Mouse (Mus musculus): ENCODE measurements around the gene Asf1b. TPM values are rescaled to one million over a fixed set of nuclear protein-coding genes. Genes with fewer than 3 reads are reported as not detected.
A peak's percentile ranks its signal among the peaks of the same experiment; 100 is the strongest.

The Asf1b gene
- polyA plus RNA-seq, 1 experiment, result 3.3 TPM

GRCm38 (mm10) chr8:83937645-83938044 lies 17.7 kb upstream of the Asf1b start:
- H3K4me1 ChIP-seq (ENCODE audit: control insufficient read depth, insufficient read depth, insufficient read length, low read length), result no peaks in the 10 kb centered on the region
- no peak overlapping the region for H3K4me3 ChIP-seq (ENCODE audit: insufficient read depth, low read depth, low read length)
- no peak overlapping the region for H3K27ac ChIP-seq (replicated peaks; ENCODE audit: low read depth, low read length)

DNA sequence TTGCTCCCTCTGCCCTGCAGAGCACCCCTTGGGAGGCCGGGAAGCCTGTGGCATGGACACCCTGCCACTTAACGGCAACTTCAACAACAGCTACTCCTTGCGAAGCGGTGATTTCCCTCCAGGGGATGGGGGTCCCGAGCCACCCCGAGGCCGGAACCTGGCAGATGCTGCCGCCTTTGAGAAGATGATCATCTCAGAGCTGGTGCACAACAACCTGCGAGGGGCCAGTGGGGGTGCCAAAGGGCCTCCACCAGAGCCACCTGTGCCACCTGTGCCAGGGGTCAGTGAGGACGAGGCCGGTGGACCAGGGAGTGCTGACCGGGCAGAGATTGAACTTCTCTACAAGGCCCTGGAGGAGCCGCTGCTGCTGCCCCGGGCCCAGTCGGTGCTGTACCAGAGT lies 17.0 kb upstream of the Asf1b start:
- Histone ChIP-seq H3K4me1 (ENCODE audit: control insufficient read depth, insufficient read depth, insufficient read length, low read length) (no peaks in the 10 kb centered on the region), H3K4me3 (ENCODE audit: insufficient read depth, low read depth, low read length) (no peak overlapping the region), H3K27ac (replicated peaks; ENCODE audit: low read depth, low read length) (no peak overlapping the region)

- Histone ChIP-seq H3K4me3 (ENCODE audit: insufficient read depth, low read depth, low read length) (no peak overlapping the region), H3K4me1 (ENCODE audit: control insufficient read depth, insufficient read depth, insufficient read length, low read length) (no peaks in the 10 kb centered on the region), H3K27ac (replicated peaks; ENCODE audit: low read depth, low read length) (no peak overlapping the region)
Observed at GRCm38 (mm10) chr8:83941066-83941677, 14.1 kb upstream of the Asf1b start.

GRCm38 (mm10) chr8:83942446-83942845 lies 12.9 kb upstream of the Asf1b start:
- Histone ChIP-seq H3K27ac (replicated peaks; ENCODE audit: low read depth, low read length) (no peak overlapping the region), H3K4me1 (ENCODE audit: control insufficient read depth, insufficient read depth, insufficient read length, low read length) (no peaks in the 10 kb centered on the region), H3K4me3 (ENCODE audit: insufficient read depth, low read depth, low read length) (no peak overlapping the region)

DNA sequence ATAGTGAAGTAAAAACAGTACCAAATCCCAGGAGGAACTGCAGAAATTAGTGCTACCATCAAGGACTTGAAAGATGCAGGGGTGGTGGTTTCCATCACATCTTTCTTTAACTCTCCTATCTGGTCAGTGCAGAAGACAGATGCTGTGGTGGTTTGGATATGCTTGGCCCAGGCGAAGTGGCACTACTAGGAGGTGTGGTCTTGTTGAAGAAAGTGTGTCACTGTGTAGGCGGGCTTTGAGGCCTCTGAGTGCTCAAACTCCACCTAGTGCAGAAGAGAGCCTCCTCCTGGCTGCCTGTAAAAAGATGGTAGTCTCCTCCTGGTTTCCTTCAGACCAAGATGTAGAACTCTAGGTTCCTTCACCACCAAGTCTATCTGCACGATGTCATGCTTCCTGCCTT lies 9.8 kb upstream of the Asf1b start:
- Histone ChIP-seq H3K4me3 (ENCODE audit: insufficient read depth, low read depth, low read length) (no peak overlapping the region), H3K4me1 (ENCODE audit: control insufficient read depth, insufficient read depth, insufficient read length, low read length) (no peaks in the 10 kb centered on the region)

GRCm38 (mm10) chr8:83954749-83955105 lies 580 bp upstream of the Asf1b start:
- peak overlapping the region; percentile 61 for H3K4me3 ChIP-seq (ENCODE audit: insufficient read depth, low read depth, low read length)
- H3K27ac ChIP-seq (replicated peaks; ENCODE audit: low read depth, low read length), result no peak overlapping the region
- H3K4me1 ChIP-seq (ENCODE audit: control insufficient read depth, insufficient read depth, insufficient read length, low read length), result no peaks in the 10 kb centered on the region

More for the DNA sequence above, 9.8 kb upstream of the Asf1b start:
- H3K27ac ChIP-seq (replicated peaks; ENCODE audit: low read depth, low read length), result no peak overlapping the region

DNA sequence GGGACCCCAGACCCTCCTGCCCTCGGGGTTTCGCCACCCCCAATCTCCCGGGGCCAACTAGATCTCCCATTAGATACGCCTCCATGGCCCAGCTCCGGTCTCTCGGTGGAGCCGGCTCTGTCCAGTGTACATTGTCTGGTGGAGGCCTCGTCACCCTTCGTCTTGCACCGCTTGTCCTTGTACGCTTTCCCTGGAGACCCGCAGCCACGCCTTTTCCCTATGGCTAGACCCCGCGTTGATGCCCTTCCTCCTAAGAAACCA lies 581 bp downstream of the Asf1b start:
- Histone ChIP-seq H3K27ac (replicated peaks; ENCODE audit: low read depth, low read length) (no peak overlapping the region), H3K4me1 (ENCODE audit: control insufficient read depth, insufficient read depth, insufficient read length, low read length) (no peaks in the 10 kb centered on the region), H3K4me3 (ENCODE audit: insufficient read depth, low read depth, low read length) (peak overlapping the region; percentile 54)

DNA sequence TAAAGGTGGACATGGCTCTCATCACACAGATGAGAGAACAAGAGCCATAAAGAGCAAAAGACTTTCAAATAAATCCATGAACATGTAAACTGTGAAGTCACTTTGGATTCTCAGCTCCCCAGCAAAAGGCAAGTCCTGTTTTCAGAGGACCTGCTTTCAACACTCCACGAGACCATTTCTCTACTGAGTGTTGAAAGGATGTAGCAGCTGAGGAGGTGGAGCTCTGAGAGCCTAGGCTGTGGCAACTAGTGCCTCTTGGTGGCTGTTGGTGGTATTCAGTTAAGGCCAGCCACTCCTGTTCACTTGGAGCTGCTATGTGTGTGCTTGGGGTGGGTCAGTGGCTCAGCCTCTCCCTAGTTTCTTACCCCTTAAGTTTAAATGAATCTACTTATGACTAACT lies 1.5 kb downstream of the Asf1b start:
- Histone ChIP-seq H3K4me3 (ENCODE audit: insufficient read depth, low read depth, low read length) (no peak overlapping the region), H3K27ac (replicated peaks; ENCODE audit: low read depth, low read length) (no peak overlapping the region), H3K4me1 (ENCODE audit: control insufficient read depth, insufficient read depth, insufficient read length, low read length) (no peaks in the 10 kb centered on the region)

DNA sequence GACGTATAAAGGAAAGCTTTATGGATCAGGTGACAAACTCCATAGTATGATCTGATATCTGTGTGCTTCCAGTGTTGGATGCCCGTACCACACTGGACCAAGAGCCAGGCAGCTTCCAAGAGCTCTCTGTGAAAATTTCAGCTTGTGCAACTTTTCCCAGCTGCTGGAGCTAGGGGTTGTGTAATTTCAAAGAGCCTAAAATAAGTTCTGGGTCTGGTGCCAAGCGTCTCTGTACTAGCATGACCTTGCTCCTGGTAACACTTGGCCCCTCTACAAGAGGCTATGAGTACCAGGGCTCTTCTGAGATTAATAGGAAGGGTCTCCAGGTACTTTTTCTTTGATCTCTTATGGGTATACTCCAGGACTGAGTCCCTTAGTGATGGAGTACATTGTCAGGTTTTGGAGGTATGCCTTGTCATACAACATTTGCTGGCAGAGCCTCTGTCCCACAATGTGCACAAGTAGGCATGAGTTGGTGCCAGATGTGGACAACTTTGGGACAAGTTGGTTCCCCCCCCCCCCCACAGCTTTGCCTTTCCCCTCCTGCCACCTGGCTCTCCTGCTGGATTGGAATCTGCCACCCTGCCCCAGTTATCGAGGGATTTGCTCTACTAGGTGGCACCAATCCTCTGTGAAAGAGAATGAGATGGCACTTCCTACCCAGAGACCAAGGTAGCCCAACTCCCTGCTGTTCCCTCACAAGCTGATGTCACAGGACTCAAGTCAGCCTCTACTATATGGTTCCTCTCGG lies 8.9 kb downstream of the Asf1b start:
- peak overlapping the region; percentile 92 for H3K27ac ChIP-seq (replicated peaks; ENCODE audit: low read depth, low read length)
- H3K4me3 ChIP-seq (ENCODE audit: insufficient read depth, low read depth, low read length), result no peak overlapping the region
- peaks cover 2% of the 10 kb centered on the region; the same call in 1 of the 2 replicates for H3K4me1 ChIP-seq (ENCODE audit: control insufficient read depth, insufficient read depth, insufficient read length, low read length)

DNA sequence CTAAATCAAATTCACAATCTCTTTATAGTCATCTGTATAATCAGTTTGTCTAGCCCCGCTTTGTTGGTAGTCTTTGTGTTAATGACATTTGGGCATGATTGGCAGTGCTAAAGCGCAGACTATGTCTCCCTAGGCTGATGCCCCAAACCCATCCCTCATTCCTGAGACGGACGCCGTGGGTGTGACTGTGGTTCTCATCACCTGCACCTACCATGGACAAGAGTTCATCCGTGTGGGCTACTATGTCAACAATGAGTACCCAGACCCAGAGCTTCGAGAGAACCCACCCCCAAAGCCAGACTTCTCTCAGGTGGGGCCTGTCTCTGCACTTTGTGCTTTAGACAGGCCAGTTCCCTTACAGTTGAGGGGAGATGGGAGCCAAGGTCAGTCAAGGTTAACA lies 12.4 kb downstream of the Asf1b start:
- Histone ChIP-seq H3K27ac (replicated peaks; ENCODE audit: low read depth, low read length) (no peak overlapping the region), H3K4me1 (ENCODE audit: control insufficient read depth, insufficient read depth, insufficient read length, low read length) (peaks cover 8% of the 10 kb centered on the region; the same call in 1 of the 2 replicates), H3K4me3 (ENCODE audit: insufficient read depth, low read depth, low read length) (no peak overlapping the region)

GRCm38 (mm10) chr8:83971121-83971520 lies 15.8 kb downstream of the Asf1b start:
- Histone ChIP-seq H3K27ac (replicated peaks; ENCODE audit: low read depth, low read length) (peak overlapping the region; percentile 69), H3K4me1 (ENCODE audit: control insufficient read depth, insufficient read depth, insufficient read length, low read length) (peaks cover 8% of the 10 kb centered on the region), H3K4me3 (ENCODE audit: insufficient read depth, low read depth, low read length) (no peak overlapping the region)

DNA sequence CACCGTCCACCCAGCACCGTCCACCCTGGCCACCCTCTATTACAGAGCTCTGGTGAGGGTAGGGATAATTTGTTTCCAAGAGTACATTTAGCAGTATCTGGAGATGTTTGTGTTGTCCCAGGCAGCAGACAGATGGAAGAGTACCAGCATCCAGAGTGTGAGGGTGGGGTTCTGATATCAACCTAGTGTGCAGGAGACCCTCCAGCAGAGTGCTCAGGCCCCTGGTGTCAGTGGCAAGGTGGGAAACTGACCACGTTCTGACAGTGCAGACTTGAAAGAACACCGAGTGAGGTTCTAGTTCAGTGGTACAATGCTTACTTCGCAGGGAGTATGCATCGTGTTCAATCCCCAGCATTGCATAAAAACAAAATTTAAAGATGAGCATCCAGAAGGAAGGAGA lies 16.4 kb downstream of the Asf1b start:
- peak overlapping the region; percentile 69 for H3K27ac ChIP-seq (replicated peaks; ENCODE audit: low read depth, low read length)
- H3K4me1 ChIP-seq (ENCODE audit: control insufficient read depth, insufficient read depth, insufficient read length, low read length), result peaks cover 11% of the 10 kb centered on the region
- peak overlapping the region; percentile 59 for H3K4me3 ChIP-seq (ENCODE audit: insufficient read depth, low read depth, low read length)

GRCm38 (mm10) chr8:83972150-83973120 lies 17.1 kb downstream of the Asf1b start, which contains the start of gene Prkaca:
TSS of gene Prkaca (plus strand) at chr8:83972993.
- Histone ChIP-seq H3K4me3 (ENCODE audit: insufficient read depth, low read depth, low read length) (peak within 1 kb of the TSS; percentile 75), H3K27ac (replicated peaks; ENCODE audit: low read depth, low read length) (peak within 1 kb of the TSS; percentile 76), H3K4me1 (ENCODE audit: control insufficient read depth, insufficient read depth, insufficient read length, low read length) (peaks cover 18% of the 10 kb centered on the region)

- Histone ChIP-seq H3K4me3 (ENCODE audit: insufficient read depth, low read depth, low read length) (peak overlapping the region; percentile 75), H3K27ac (replicated peaks; ENCODE audit: low read depth, low read length) (peak overlapping the region; percentile 76), H3K4me1 (ENCODE audit: control insufficient read depth, insufficient read depth, insufficient read length, low read length) (peaks cover 26% of the 10 kb centered on the region)
Observed at GRCm38 (mm10) chr8:83973161-83974031, 18.1 kb downstream of the Asf1b start.
